Mouse (Mus musculus): Measurements from ENCODE around the gene Tns2. TPM values are rescaled to one million over a fixed set of nuclear protein-coding genes. Genes with fewer than 3 reads are reported as not detected.

The Tns2 gene
- total and polyA plus RNA-seq, 3 experiments: 0.42 to 3.1 TPM; not detected in 1

- H3K4me3 ChIP-seq (ENCODE audit: control insufficient read depth in 1 of 2, insufficient read depth in 1 of 2, low read depth in 2 of 2, low read length in 2 of 2): no peak overlapping the region
- no peak overlapping the region for H3K9ac ChIP-seq (ENCODE audit: control insufficient read depth, low read depth, low read length, poor library complexity, severe bottlenecking)
- no peak for DNase-seq (ENCODE audit: low read depth, low spot score)
- no peaks in the 10 kb centered on the region for H3K79me2 ChIP-seq (ENCODE audit: control insufficient read depth, insufficient read depth, low read length, poor library complexity)
- no peak for TF ChIP-seq TCF12 (IDR thresholded peaks at IDR 0.05; ENCODE audit: low read depth, low read length)
- no peak for TF ChIP-seq JUND (IDR thresholded peaks at IDR 0.05; ENCODE audit: low read depth, low read length)
- no peak for TF ChIP-seq ELF1 (IDR thresholded peaks at IDR 0.05; ENCODE audit: low read depth, low read length)
- TF ChIP-seq BHLHE40 (IDR thresholded peaks at IDR 0.05; ENCODE audit: borderline replicate concordance, low read depth, low read length): no peak
- no peak for TF ChIP-seq USF1 (IDR thresholded peaks at IDR 0.05; ENCODE audit: low read depth, low read length)
- TF ChIP-seq MAFK (IDR thresholded peaks at IDR 0.05; ENCODE audit: borderline replicate concordance, low read depth, low read length): no peak
- TF ChIP-seq EP300 (IDR thresholded peaks at IDR 0.05; ENCODE audit: low read depth in 1 of 2, low read length in 2 of 2): no peak
- TF ChIP-seq TBP (IDR thresholded peaks at IDR 0.05; ENCODE audit: low read depth, low read length): no peak
- TF ChIP-seq POLR2A (IDR thresholded peaks at IDR 0.05; ENCODE audit: control insufficient read depth in 1 of 2, insufficient read depth in 1 of 2, low read depth in 1 of 2, low read length in 2 of 2, poor library complexity in 1 of 2): no peak
- TF ChIP-seq NELFE (IDR thresholded peaks at IDR 0.05; ENCODE audit: low read depth, low read length): no peak
- TF ChIP-seq RCOR1 (IDR thresholded peaks at IDR 0.05; ENCODE audit: low read depth, low read length): no peak
- no peak for TF ChIP-seq MYB (IDR thresholded peaks at IDR 0.05; ENCODE audit: low read depth, low read length)
- no peak for TF ChIP-seq POLR2AphosphoS5 (IDR thresholded peaks at IDR 0.05; ENCODE audit: borderline replicate concordance, low read depth, low read length)
- TF ChIP-seq NRF1 (IDR thresholded peaks at IDR 0.05; ENCODE audit: insufficient read depth, low read depth, low read length, poor library complexity, severe bottlenecking): no peak
- TF ChIP-seq RAD21 (IDR thresholded peaks at IDR 0.05; ENCODE audit: low read depth, low read length): no peak
- no peak for TF ChIP-seq TAL1 (IDR thresholded peaks at IDR 0.05; ENCODE audit: low read length)
- TF ChIP-seq E2F4 (IDR thresholded peaks at IDR 0.05; ENCODE audit: borderline replicate concordance, low read depth, low read length): no peak
- no peak for TF ChIP-seq GABPA (IDR thresholded peaks at IDR 0.05; ENCODE audit: low read depth, low read length)
- no peak for TF ChIP-seq CTCF (IDR thresholded peaks at IDR 0.05 in 2 of 3, conservative IDR thresholded peaks at IDR 0.05 in 1 of 3; ENCODE audit: control insufficient read depth in 1 of 3, insufficient read depth in 1 of 3, low read depth in 2 of 3, low read length in 3 of 3, poor library complexity in 1 of 3, severe bottlenecking in 1 of 3)
- no peak overlapping the region for H3K27ac ChIP-seq (ENCODE audit: control insufficient read depth, low read depth, low read length)
- H3K9me3 ChIP-seq (replicated peaks; ENCODE audit: insufficient read depth, low read length): no peaks in the 10 kb centered on the region
- no peaks in the 10 kb centered on the region for H3K4me1 ChIP-seq (ENCODE audit: control insufficient read depth in 1 of 2, insufficient read depth in 2 of 2, low read length in 2 of 2)
- H3K36me3 ChIP-seq (ENCODE audit: control insufficient read depth in 1 of 2, insufficient read depth in 2 of 2, low read length in 2 of 2): peaks cover 0 to 5% of the 10 kb centered on the region in 2 experiments; a peak in 2 of 4 replicates
- no peaks in the 10 kb centered on the region for H3K27me3 ChIP-seq (ENCODE audit: control insufficient read depth in 1 of 2, insufficient read depth in 2 of 2, low read length in 2 of 2)
These were observed 19.6 kb downstream of the Tns2 start for GRCm38 (mm10) chr15:102119831-102120170.

GRCm38 (mm10) chr15:102120530-102120929 is 20.3 kb downstream of the Tns2 start:
- Histone ChIP-seq H3K36me3 (ENCODE audit: control insufficient read depth in 1 of 2, insufficient read depth in 2 of 2, low read length in 2 of 2) (peaks cover 0 to 7% of the 10 kb centered on the region in 2 experiments; a peak in 2 of 4 replicates), H3K27me3 (ENCODE audit: control insufficient read depth in 1 of 2, insufficient read depth in 2 of 2, low read length in 2 of 2) (no peaks in the 10 kb centered on the region), H3K27ac (ENCODE audit: control insufficient read depth, low read depth, low read length) (no peak overlapping the region), H3K9ac (ENCODE audit: control insufficient read depth, low read depth, low read length, poor library complexity, severe bottlenecking) (no peak overlapping the region), H3K9me3 (replicated peaks; ENCODE audit: insufficient read depth, low read length) (no peaks in the 10 kb centered on the region), H3K79me2 (ENCODE audit: control insufficient read depth, insufficient read depth, low read length, poor library complexity) (no peaks in the 10 kb centered on the region), H3K4me3 (ENCODE audit: control insufficient read depth in 1 of 2, insufficient read depth in 1 of 2, low read depth in 2 of 2, low read length in 2 of 2) (no peak overlapping the region), H3K4me1 (ENCODE audit: control insufficient read depth in 1 of 2, insufficient read depth in 2 of 2, low read length in 2 of 2) (no peaks in the 10 kb centered on the region)
- DNase-seq (ENCODE audit: low read depth, low spot score): no peak
- TF ChIP-seq BHLHE40 (IDR thresholded peaks at IDR 0.05; ENCODE audit: borderline replicate concordance, low read depth, low read length) (no peak), MAX (IDR thresholded peaks at IDR 0.05; ENCODE audit: low read length) (no peak)

Measured in MEL (cell line).